Mouse (Mus musculus): ENCODE results near the gene Pla1a. TPM values are rescaled to one million over a fixed set of nuclear protein-coding genes. Genes with fewer than 3 reads are reported as not detected.

Pla1a gene
- polyA plus RNA-seq, 1 experiment from 2014 or later = 0.81 TPM

DNA sequence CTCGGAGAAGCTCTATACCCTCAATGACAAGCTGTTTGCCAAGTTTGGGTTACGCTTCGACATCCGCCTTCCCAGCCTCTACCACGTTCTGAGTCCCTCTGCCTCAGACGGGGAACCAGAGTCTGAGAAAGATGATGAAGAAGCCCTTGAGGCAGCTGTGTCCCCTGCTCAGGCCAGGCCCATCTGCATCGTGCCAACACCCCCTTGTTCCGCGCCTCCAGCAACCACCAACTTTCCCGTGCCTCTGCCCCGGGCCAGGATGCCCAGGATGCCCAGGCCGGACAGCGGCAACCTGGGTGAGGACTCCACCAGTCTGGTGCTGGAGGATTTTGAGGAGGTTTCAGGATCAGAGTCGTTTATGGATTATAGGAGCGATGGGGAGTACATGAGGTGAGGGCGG, 59.0 kb downstream of the Pla1a start:
- no peaks in the 10 kb centered on the region for H3K9me3 ChIP-seq (ENCODE audit: control insufficient read depth, low read length)
- H3K4me2 ChIP-seq (ENCODE audit: low read length) = no peak overlapping the region
- H3K4me1 ChIP-seq (replicated peaks; ENCODE audit: control insufficient read depth, insufficient read depth, low read length) = peaks cover 7% of the 10 kb centered on the region
- ATAC-seq (replicated peaks; ENCODE audit: low FRiP score, low TSS enrichment, low read depth) = no peak
- no peak for DNase-seq (ENCODE audit: low spot score)
- H3K27me3 ChIP-seq (replicated peaks; ENCODE audit: control insufficient read depth, insufficient read depth, low read length) = no peaks in the 10 kb centered on the region
- no peak overlapping the region for H3K27ac ChIP-seq (ENCODE audit: low read depth)
- H3K4me3 ChIP-seq (ENCODE audit: low read depth, low read length) = no peak overlapping the region
- H3K36me3 ChIP-seq (ENCODE audit: control insufficient read depth, insufficient read depth, low read length) = no peaks in the 10 kb centered on the region
- 84% methylated on average over 16 of the region's 16 CpGs for WGBS
- H3K9ac ChIP-seq (ENCODE audit: low read length) = no peak overlapping the region

DNA sequence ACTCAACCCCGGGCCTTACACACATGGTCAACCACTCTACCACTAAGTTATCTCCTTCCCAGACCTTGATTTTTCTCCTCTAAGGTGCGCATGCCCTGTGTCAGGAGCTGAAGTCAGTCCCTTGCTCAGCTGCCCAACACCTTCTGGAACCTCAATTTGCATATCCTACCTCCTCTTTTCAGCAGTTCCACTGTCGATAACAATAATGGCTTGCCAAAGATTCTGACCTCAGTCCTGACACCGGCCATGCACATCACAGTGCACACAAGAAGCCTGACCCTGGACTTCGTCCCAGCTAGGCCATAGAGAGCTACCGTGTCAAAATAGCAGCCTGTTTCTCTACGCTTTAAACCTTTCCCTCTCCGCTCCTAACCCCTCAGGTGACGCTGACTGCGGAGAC, 59.5 kb downstream of the Pla1a start:
- ATAC-seq (replicated peaks; ENCODE audit: low FRiP score, low TSS enrichment, low read depth) (no peak), DNase-seq (ENCODE audit: low spot score) (no peak)
- H3K4me2 ChIP-seq (ENCODE audit: low read length) = no peak overlapping the region
- no peak overlapping the region for H3K9ac ChIP-seq (ENCODE audit: low read length)
- no peak overlapping the region for H3K4me3 ChIP-seq (ENCODE audit: low read depth, low read length)
- H3K27ac ChIP-seq (ENCODE audit: low read depth) = no peak overlapping the region
- H3K36me3 ChIP-seq (ENCODE audit: control insufficient read depth, insufficient read depth, low read length) = no peaks in the 10 kb centered on the region
- peaks cover 7% of the 10 kb centered on the region for H3K4me1 ChIP-seq (replicated peaks; ENCODE audit: control insufficient read depth, insufficient read depth, low read length)
- no peaks in the 10 kb centered on the region for H3K9me3 ChIP-seq (ENCODE audit: control insufficient read depth, low read length)
- H3K27me3 ChIP-seq (replicated peaks; ENCODE audit: control insufficient read depth, insufficient read depth, low read length) = no peaks in the 10 kb centered on the region
- WGBS = 84% methylated on average over 10 of the region's 10 CpGs

DNA sequence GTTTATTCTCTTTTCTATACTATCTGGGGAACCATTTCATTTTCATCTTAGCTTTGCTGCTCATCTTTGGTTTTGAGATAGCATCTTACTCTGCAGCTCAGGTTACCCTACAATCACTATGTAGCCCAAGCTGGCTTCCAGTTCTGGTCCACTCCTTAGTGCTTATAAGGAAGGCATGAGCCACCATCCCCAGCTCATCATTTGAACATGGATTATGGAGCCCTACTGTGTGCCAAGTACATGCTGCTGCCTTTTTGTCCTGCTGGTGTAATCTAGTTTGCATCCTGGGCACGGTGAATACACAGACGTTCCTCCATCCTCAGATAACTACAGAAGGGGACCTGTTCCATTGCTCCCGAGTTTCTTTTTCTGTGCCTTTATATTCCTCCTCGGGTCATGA, 60.1 kb downstream of the Pla1a start:
- Histone ChIP-seq H3K36me3 (ENCODE audit: control insufficient read depth, insufficient read depth, low read length) (no peaks in the 10 kb centered on the region), H3K9me3 (ENCODE audit: control insufficient read depth, low read length) (no peaks in the 10 kb centered on the region), H3K27me3 (replicated peaks; ENCODE audit: control insufficient read depth, insufficient read depth, low read length) (no peaks in the 10 kb centered on the region), H3K4me3 (ENCODE audit: low read depth, low read length) (no peak overlapping the region), H3K9ac (ENCODE audit: low read length) (no peak overlapping the region), H3K4me1 (replicated peaks; ENCODE audit: control insufficient read depth, insufficient read depth, low read length) (peaks cover 7% of the 10 kb centered on the region), H3K27ac (ENCODE audit: low read depth) (no peak overlapping the region), H3K4me2 (ENCODE audit: low read length) (no peak overlapping the region)
- DNase-seq (ENCODE audit: low spot score) (no peak), ATAC-seq (replicated peaks; ENCODE audit: low FRiP score, low TSS enrichment, low read depth) (no peak)
- WGBS = 88% methylated on average over 4 of the region's 4 CpGs

DNA sequence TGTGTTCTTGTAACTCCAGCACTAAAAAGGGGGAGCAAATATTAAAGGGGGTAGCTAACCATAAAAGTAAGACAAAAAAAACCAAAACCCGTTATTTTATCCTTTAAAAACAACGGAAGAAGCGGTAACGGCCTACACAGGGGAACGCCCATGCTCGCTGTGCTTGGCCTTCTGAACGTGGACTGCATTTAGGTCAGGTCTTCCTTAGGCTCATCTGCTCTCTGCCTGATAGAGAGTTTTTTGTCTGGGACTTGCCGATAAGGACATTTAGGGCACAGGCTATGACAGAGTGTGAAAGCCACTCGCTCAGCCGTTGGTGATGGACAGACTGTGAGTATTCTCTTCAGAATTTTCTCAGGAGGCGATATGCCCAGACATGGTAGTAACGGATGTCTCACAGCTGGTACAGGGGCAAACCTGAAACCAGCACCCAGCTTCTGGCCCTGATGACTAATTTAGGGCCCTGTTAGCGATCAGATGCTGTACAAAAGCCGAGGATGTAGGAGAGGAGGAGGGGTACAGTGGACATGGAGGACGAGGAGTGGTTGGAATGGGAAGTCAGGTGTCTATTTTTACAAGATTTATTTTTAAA, 61.1 kb downstream of the Pla1a start:
- no peak overlapping the region for H3K4me3 ChIP-seq (ENCODE audit: low read depth, low read length)
- no peak for ATAC-seq (replicated peaks; ENCODE audit: low FRiP score, low TSS enrichment, low read depth)
- 86% methylated on average over 15 of the region's 15 CpGs for WGBS
- H3K27me3 ChIP-seq (replicated peaks; ENCODE audit: control insufficient read depth, insufficient read depth, low read length) = no peaks in the 10 kb centered on the region
- no peak overlapping the region for H3K9ac ChIP-seq (ENCODE audit: low read length)
- DNase-seq (ENCODE audit: low spot score) = no peak
- H3K27ac ChIP-seq (ENCODE audit: low read depth) = no peak overlapping the region
- H3K4me2 ChIP-seq (ENCODE audit: low read length) = no peak overlapping the region
- peaks cover 7% of the 10 kb centered on the region for H3K4me1 ChIP-seq (replicated peaks; ENCODE audit: control insufficient read depth, insufficient read depth, low read length)
- no peaks in the 10 kb centered on the region for H3K36me3 ChIP-seq (ENCODE audit: control insufficient read depth, insufficient read depth, low read length)
- no peaks in the 10 kb centered on the region for H3K9me3 ChIP-seq (ENCODE audit: control insufficient read depth, low read length)

DNA sequence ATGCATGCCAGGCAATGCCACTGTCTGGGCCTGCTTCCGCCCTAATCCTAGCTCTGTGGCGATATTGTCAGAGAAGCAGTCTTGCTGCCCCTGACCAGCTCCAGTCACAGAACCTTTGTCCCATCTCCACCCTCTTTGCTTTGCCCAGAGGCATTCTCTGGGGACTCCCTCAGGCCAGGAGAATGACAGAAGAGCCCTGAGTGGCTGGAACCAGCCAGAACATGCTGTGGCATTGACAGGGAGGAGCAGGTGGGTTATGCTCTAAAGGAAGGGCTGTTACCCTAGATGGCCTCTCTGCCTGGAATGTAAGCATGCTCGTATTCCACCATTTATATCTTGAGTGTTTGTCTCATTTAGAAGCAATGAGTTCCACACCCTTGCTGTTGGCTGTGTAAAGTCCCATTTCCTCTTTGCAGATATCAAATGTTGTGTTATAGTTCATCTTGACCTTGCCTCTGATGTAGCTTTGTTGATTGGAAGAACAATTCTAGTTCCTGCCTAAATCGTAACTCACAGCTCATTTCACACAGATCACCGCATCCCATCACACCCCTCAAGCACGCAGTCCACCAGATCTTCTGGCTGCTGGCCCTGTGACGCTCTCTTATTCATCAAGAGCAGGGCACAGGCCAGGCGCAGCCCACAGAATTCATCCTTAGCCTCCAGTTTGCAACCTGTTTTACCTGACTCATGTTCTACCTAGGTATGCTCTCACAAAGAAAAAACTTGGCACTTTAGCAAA, 62.1 kb downstream of the Pla1a start:
- no peaks in the 10 kb centered on the region for H3K4me1 ChIP-seq (replicated peaks; ENCODE audit: control insufficient read depth, insufficient read depth, low read length)
- DNase-seq (ENCODE audit: low spot score) = no peak
- H3K27ac ChIP-seq (ENCODE audit: low read depth) = no peak overlapping the region
- 82% methylated on average over 8 of the region's 8 CpGs for WGBS
- no peaks in the 10 kb centered on the region for H3K9me3 ChIP-seq (ENCODE audit: control insufficient read depth, low read length)
- H3K36me3 ChIP-seq (ENCODE audit: control insufficient read depth, insufficient read depth, low read length) = no peaks in the 10 kb centered on the region
- H3K27me3 ChIP-seq (replicated peaks; ENCODE audit: control insufficient read depth, insufficient read depth, low read length) = no peaks in the 10 kb centered on the region
- H3K4me2 ChIP-seq (ENCODE audit: low read length) = no peak overlapping the region
- H3K9ac ChIP-seq (ENCODE audit: low read length) = no peak overlapping the region
- no peak for ATAC-seq (replicated peaks; ENCODE audit: low FRiP score, low TSS enrichment, low read depth)
- H3K4me3 ChIP-seq (ENCODE audit: low read depth, low read length) = no peak overlapping the region

DNA sequence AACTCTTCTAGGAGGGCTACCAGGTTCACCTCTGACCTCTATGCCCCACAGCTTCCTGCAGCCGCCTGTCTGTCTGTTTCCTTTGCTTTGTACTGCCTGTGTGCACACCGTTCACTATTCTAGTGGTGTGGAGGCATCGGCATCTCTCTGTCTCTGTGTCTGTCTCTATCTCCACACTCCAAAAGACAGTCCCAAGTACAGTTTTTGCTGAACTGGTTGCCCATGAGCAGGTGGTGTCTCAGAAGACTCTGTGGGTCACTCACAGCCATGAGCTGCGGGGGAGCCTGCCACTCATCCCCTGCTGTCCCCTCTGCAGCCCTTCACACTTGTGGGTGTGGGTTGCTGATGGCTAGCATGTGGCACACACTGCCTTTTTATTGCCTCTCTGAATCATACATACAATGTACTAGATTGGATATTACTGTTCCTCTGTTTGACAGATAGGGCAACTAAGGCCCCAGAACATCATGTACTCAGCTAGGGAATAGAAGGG, 62.9 kb downstream of the Pla1a start:
- Histone ChIP-seq H3K27ac (ENCODE audit: low read depth) (no peak overlapping the region), H3K27me3 (replicated peaks; ENCODE audit: control insufficient read depth, insufficient read depth, low read length) (no peaks in the 10 kb centered on the region), H3K9me3 (ENCODE audit: control insufficient read depth, low read length) (no peaks in the 10 kb centered on the region), H3K9ac (ENCODE audit: low read length) (no peak overlapping the region), H3K36me3 (ENCODE audit: control insufficient read depth, insufficient read depth, low read length) (no peaks in the 10 kb centered on the region), H3K4me3 (ENCODE audit: low read depth, low read length) (no peak overlapping the region), H3K4me2 (ENCODE audit: low read length) (no peak overlapping the region), H3K4me1 (replicated peaks; ENCODE audit: control insufficient read depth, insufficient read depth, low read length) (no peaks in the 10 kb centered on the region)
- ATAC-seq (replicated peaks; ENCODE audit: low FRiP score, low TSS enrichment, low read depth) (no peak), DNase-seq (ENCODE audit: low spot score) (no peak)
- WGBS = 66% methylated on average over 4 of the region's 4 CpGs

DNA sequence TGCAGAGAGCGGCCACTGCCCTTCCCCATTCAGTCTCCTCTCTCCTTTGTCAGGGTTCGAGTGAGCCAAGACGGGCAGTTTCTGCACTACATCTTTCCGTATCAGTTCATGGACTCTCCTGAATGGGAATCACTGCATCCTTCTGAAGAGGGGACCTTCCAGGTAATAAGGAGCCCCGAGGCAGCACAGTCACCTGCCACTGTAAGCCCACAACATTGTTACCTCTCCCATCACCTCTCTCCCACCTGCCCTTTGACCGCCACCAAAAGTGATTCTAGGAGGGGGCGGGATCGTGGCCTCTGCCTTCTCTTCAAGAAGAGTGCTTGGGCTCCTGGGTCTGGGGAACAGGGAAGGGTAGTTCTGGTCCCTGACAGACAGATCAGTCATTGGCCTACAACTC, 63.5 kb downstream of the Pla1a start:
- Histone ChIP-seq H3K9me3 (ENCODE audit: control insufficient read depth, low read length) (no peaks in the 10 kb centered on the region), H3K36me3 (ENCODE audit: control insufficient read depth, insufficient read depth, low read length) (no peaks in the 10 kb centered on the region), H3K4me1 (replicated peaks; ENCODE audit: control insufficient read depth, insufficient read depth, low read length) (no peaks in the 10 kb centered on the region), H3K27ac (ENCODE audit: low read depth) (no peak overlapping the region), H3K4me2 (ENCODE audit: low read length) (no peak overlapping the region), H3K9ac (ENCODE audit: low read length) (no peak overlapping the region), H3K4me3 (ENCODE audit: low read depth, low read length) (no peak overlapping the region), H3K27me3 (replicated peaks; ENCODE audit: control insufficient read depth, insufficient read depth, low read length) (no peaks in the 10 kb centered on the region)
- 84% methylated on average over 8 of the region's 8 CpGs for WGBS
- ATAC-seq (replicated peaks; ENCODE audit: low FRiP score, low TSS enrichment, low read depth) (no peak), DNase-seq (ENCODE audit: low spot score) (no peak)

DNA sequence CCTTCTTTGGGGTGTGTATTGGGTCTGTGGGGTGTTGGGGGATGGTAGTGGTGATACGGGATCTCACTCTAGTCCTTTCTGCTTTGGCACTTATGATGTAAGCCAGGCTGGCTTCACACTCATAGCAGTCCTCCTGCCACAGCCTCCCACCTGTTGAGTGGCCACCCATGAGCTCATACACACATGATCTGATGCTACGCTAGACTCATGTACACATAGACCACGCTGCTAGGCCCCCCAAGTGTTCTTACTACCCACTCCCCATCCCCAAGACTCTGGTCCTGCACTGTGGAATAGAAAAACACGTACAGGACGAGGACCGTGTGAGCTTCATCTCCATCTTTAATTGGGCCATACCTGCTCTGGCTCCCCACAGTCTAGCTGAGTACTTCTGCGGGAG, 63.9 kb downstream of the Pla1a start:
- no peak for ATAC-seq (replicated peaks; ENCODE audit: low FRiP score, low TSS enrichment, low read depth)
- no peak overlapping the region for H3K27ac ChIP-seq (ENCODE audit: low read depth)

DNA sequence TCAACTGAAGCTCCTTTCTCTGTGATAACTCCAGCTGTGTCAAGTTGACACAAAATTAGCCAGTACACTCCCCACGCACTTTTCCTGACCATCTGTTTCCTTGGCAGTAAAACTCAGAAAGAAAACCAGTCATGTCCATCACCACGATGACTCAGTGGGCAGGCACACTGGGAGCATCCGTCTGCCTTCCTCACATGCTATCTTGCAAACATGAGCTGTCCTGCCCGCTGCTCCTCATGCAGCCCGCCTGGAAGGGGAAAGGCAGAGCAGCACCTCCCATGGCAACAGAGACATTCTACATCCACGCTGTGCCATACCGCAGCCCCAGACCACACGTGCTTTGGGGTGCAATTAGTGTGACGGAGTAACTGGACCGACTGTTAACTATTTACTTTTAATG, 64.6 kb downstream of the Pla1a start:
- ATAC-seq (replicated peaks; ENCODE audit: low FRiP score, low TSS enrichment, low read depth) = no peak
- Histone ChIP-seq H3K4me3 (ENCODE audit: low read depth, low read length) (no peak overlapping the region), H3K4me2 (ENCODE audit: low read length) (no peak overlapping the region), H3K27ac (ENCODE audit: low read depth) (no peak overlapping the region), H3K9ac (ENCODE audit: low read length) (no peak overlapping the region), H3K9me3 (ENCODE audit: control insufficient read depth, low read length) (no peaks in the 10 kb centered on the region), H3K27me3 (replicated peaks; ENCODE audit: control insufficient read depth, insufficient read depth, low read length) (no peaks in the 10 kb centered on the region), H3K36me3 (ENCODE audit: control insufficient read depth, insufficient read depth, low read length) (no peaks in the 10 kb centered on the region), H3K4me1 (replicated peaks; ENCODE audit: control insufficient read depth, insufficient read depth, low read length) (no peaks in the 10 kb centered on the region)
- no peak for DNase-seq (ENCODE audit: low spot score)
- WGBS = 64% methylated on average over 10 of the region's 10 CpGs

More for the DNA sequence above, 63.9 kb downstream of the Pla1a start:
- Histone ChIP-seq H3K4me1 (replicated peaks; ENCODE audit: control insufficient read depth, insufficient read depth, low read length) (no peaks in the 10 kb centered on the region), H3K9ac (ENCODE audit: low read length) (no peak overlapping the region), H3K9me3 (ENCODE audit: control insufficient read depth, low read length) (no peaks in the 10 kb centered on the region), H3K36me3 (ENCODE audit: control insufficient read depth, insufficient read depth, low read length) (no peaks in the 10 kb centered on the region), H3K4me3 (ENCODE audit: low read depth, low read length) (no peak overlapping the region), H3K4me2 (ENCODE audit: low read length) (no peak overlapping the region), H3K27me3 (replicated peaks; ENCODE audit: control insufficient read depth, insufficient read depth, low read length) (no peaks in the 10 kb centered on the region)
- no peak for DNase-seq (ENCODE audit: low spot score)
- 89% methylated on average over 7 of the region's 7 CpGs for WGBS

All from intestine, embryonic 14.5 days (tissue).